8 mouse cellular contexts compared by ENCODE assay signal in the genomic region with DNA sequence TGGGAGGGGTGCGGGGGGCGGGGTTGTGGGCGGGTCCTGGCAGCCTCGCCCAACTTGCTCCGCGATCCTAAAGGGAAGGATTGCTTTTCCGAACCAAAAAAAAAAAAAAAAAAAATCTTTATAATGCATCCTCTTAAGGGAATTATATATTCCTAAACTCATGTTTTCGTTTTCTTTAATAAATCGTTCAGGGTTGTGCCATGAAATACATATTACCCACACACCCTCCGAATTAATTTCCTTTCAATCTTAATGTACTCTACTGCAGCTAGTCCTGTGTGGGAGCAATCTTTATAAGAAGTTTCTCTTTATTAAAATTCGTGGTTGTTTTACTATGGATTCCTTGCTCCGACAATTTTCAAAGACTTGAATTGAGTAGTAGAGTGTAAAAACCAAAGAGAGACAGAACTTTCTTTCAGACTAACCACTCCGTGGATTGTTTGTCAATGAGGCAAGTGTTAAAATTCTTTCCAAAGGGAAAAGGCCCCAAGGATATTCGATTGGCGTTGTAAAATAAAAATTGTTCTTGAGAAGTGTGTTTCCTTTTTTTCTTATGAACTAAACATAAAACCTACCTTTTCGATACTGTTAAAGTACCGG.
A peak's percentile ranks its signal among the peaks of the same experiment; 100 is the strongest.
DNase-seq lines count a peak whose midpoint lies in the region; ATAC-seq and TF ChIP-seq lines count a peak whose summit lies in the region.
"Had no signal": no experiment of that assay in that cellular context is flagged by ENCODE, and none has a peak within 500 bp of the region (broad histone marks: within the 10 kb centered on the region; RNA-seq: fewer than 3 reads in every experiment).

No protein-coding gene starts in this region.

- H3K4me3 ChIP-seq in kidney, embryonic 15.5 days (replicated peaks), result no peak overlapping the region
- H3K4me3 ChIP-seq in ES-E14 (ENCODE audit: insufficient read depth in 1 of 2, low read depth in 1 of 2, low read length in 2 of 2, poor library complexity in 1 of 2, severe bottlenecking in 1 of 2), result peak overlapping the region in 1 of 2 experiments; percentile 29; a peak in 1 of 4 replicates
- no peak overlapping the region for H3K4me3 ChIP-seq in embryonic facial prominence, embryonic 14.5 days (ENCODE audit: low read depth, low read length)
- H3K4me3 ChIP-seq in liver, embryonic 12.5 days, result peak overlapping the region; percentile 58

- no peak overlapping the region for H3K9ac ChIP-seq in kidney, embryonic 15.5 days
- H3K9ac ChIP-seq in ES-E14 (ENCODE audit: insufficient read depth, low read depth, low read length, poor library complexity, severe bottlenecking), result no peak overlapping the region
- no peak overlapping the region for H3K9ac ChIP-seq in embryonic facial prominence, embryonic 14.5 days (ENCODE audit: low read depth, low read length)
- no peak overlapping the region for H3K9ac ChIP-seq in liver, embryonic 12.5 days

- no peak for DNase-seq in kidney, adult 9 months
- no peak for DNase-seq in ES-E14 (ENCODE audit: low read depth, low spot score)
- DNase-seq in embryonic facial prominence, embryonic 14.5 days (ENCODE audit: low spot score), result no peak
- no peak for DNase-seq in thymus, postnatal 25 days
- DNase-seq in yolk sac, embryonic 10.5 days (ENCODE audit: low spot score), result no peak
- DNase-seq: cerebellum, adult 9-11 months had no signal

- H3K27ac ChIP-seq in kidney, embryonic 15.5 days, result no peak overlapping the region
- H3K27ac ChIP-seq in ES-E14 (ENCODE audit: insufficient read depth, low read depth, low read length, poor library complexity, severe bottlenecking), result no peak overlapping the region
- H3K27ac ChIP-seq in embryonic facial prominence, embryonic 14.5 days (replicated peaks; ENCODE audit: low read depth, low read length), result no peak overlapping the region
- H3K27ac ChIP-seq in liver, embryonic 12.5 days, result no peak overlapping the region

- peaks cover 17% of the 10 kb centered on the region for H3K4me1 ChIP-seq in kidney, embryonic 15.5 days
- 0 out of 4 replicates have a peak, but pooled peaks cover 0 to 2% of the 10 kb centered on the region in 2 experiments for H3K4me1 ChIP-seq in ES-E14 (ENCODE audit: control insufficient read depth in 2 of 2, insufficient read depth in 2 of 2, low read length in 2 of 2, poor library complexity in 1 of 2)
- H3K4me1 ChIP-seq in embryonic facial prominence, embryonic 14.5 days (ENCODE audit: control insufficient read depth, insufficient read depth, low read length), result peaks cover 3% of the 10 kb centered on the region
- H3K4me1 ChIP-seq in liver, embryonic 12.5 days, result peaks cover 19% of the 10 kb centered on the region

- in situ Hi-C loops in ES-E14 (cut with MboI; ENCODE audit: low sequenced_read_pairs in 2 of 2, unreplicated experiment in 2 of 2), result loop anchor here (5.0 to 10.0 kb wide), 4 partner anchors 986 to 1136 kb away; a partner anchor contains a TSS

- H3K4me2 ChIP-seq in kidney, embryonic 15.5 days, result peak overlapping the region; percentile 63
- H3K4me2 ChIP-seq in embryonic facial prominence, embryonic 14.5 days (ENCODE audit: low read depth, low read length), result peak overlapping the region; percentile 60
- peak overlapping the region; percentile 81 for H3K4me2 ChIP-seq in liver, embryonic 12.5 days

- no peaks in the 10 kb centered on the region; the same call in 1 of the 2 replicates for H3K9me3 ChIP-seq in kidney, embryonic 15.5 days (replicated peaks)
- no peaks in the 10 kb centered on the region for H3K9me3 ChIP-seq in ES-E14 (ENCODE audit: control insufficient read depth, insufficient read depth, low read depth, low read length)
- H3K9me3 ChIP-seq in embryonic facial prominence, embryonic 14.5 days (ENCODE audit: control insufficient read depth, low read length), result no peaks in the 10 kb centered on the region
- H3K9me3 ChIP-seq in liver, embryonic 12.5 days (replicated peaks), result no peaks in the 10 kb centered on the region

- H3K36me3 ChIP-seq in kidney, embryonic 15.5 days, result no peaks in the 10 kb centered on the region
- H3K36me3 ChIP-seq in ES-E14 (ENCODE audit: control insufficient read depth, insufficient read depth, low read length, poor library complexity, severe bottlenecking), result no peaks in the 10 kb centered on the region
- no peaks in the 10 kb centered on the region for H3K36me3 ChIP-seq in embryonic facial prominence, embryonic 14.5 days (ENCODE audit: control insufficient read depth, insufficient read depth, low read length)
- no peaks in the 10 kb centered on the region for H3K36me3 ChIP-seq in liver, embryonic 12.5 days

- 2% methylated on average over 17 of the region's 17 CpGs for WGBS in kidney, embryonic 15.5 days
- WGBS in embryonic facial prominence, embryonic 14.5 days, result 3% methylated on average over 17 of the region's 17 CpGs
- WGBS in liver, embryonic 12.5 days (ENCODE audit: insufficient replicate concordance), result 2% methylated on average over 17 of the region's 17 CpGs

- H3K27me3 ChIP-seq in kidney, embryonic 15.5 days, result peaks cover 64% of the 10 kb centered on the region
- H3K27me3 ChIP-seq in embryonic facial prominence, embryonic 14.5 days (replicated peaks; ENCODE audit: control insufficient read depth, insufficient read depth, low read length), result peaks cover 86% of the 10 kb centered on the region
- H3K27me3 ChIP-seq in liver, embryonic 12.5 days (replicated peaks), result peaks cover 82% of the 10 kb centered on the region

- ATAC-seq in kidney, embryonic 15.5 days (replicated peaks; ENCODE audit: low FRiP score), result 0 out of 2 replicates have a peak, but pooled peaks have one; percentile 3
- ATAC-seq in embryonic facial prominence, embryonic 14.5 days (ENCODE audit: low read depth), result no peak
- no peak for ATAC-seq in liver, embryonic 12.5 days

TF ChIP-seq in ES-E14, 5 proteins besides CTCF, POLR2A, EP300 and RAD21:
- TF ChIP-seq MAFK (IDR thresholded peaks at IDR 0.05; ENCODE audit: insufficient read depth, low read depth, low read length) (no peak), ZC3H11A (IDR thresholded peaks at IDR 0.05; ENCODE audit: borderline replicate concordance, low read depth, low read length) (no peak), ZNF384 (IDR thresholded peaks at IDR 0.05; ENCODE audit: low read depth, low read length) (peak; percentile 89)
